Mouse (Mus musculus): ENCODE measurements around the gene Tpcn1.

The Tpcn1 gene

GRCm38 (mm10) chr5:120579211-120579897, 9.1 kb downstream of the Tpcn1 start:
- DNase-seq (ENCODE audit: low spot score): no peak

GRCm38 (mm10) chr5:120578504-120579081, 9.9 kb downstream of the Tpcn1 start:
- peak; percentile 84 for DNase-seq (ENCODE audit: low spot score)

DNA sequence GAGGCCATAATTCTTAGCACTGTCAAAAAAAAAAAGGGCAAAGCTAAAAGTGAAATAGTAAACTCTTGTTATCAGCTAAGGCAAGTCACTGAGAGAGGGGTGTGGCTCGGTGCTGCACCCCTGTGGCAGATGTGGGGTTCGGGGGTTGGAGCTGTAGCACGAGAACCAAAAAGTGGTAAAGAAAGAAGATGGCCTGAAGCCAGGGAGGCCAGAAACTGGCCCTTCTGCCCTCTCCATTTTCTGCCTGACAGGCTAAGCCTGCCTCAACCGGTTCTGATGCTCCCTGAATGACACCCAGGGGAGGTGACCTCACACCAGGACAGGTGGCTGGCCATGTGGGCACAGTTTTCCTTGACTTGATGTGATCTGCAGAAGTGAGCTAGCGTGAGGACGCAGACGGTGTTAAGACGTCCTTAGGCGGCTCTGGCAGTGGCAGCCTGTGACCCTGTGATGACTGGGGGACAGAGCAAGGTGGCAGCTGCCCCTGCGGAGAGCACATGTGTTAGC, 10.5 kb downstream of the Tpcn1 start:
- no peak for DNase-seq (ENCODE audit: low spot score)

DNA sequence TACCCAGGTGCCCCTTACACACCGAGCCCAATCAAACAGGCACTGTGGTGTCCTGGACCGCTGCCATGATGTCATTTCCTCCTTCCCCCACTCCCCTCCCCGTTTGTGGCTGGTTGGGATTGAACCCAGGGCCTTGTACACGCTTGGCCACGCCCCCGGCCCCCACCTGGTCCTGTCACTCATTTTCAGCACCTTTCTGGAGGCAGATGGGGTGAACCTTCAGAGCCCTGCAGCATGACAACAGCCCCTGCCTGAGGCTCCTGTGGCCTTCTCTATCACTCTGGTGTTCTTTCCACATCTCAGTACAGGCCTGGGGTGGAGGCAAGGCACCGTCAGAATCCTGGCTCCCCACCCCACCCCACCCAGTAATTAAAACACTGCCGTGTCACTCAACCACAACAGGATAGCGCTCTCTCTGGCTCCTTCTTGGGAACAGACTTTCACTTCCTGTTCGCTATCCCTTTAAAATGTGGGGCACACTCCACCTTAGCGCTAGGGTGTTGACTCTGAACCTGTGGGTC, 11.6 kb downstream of the Tpcn1 start:
- no peak for DNase-seq (ENCODE audit: low spot score)

- DNase-seq (ENCODE audit: low spot score): no peak
Observed at GRCm38 (mm10) chr5:120574469-120575063, 13.9 kb downstream of the Tpcn1 start.

- no peak for DNase-seq (ENCODE audit: low spot score)
Observed at GRCm38 (mm10) chr5:120571056-120571740, 17.3 kb downstream of the Tpcn1 start.

GRCm38 (mm10) chr5:120570289-120570897, 18.1 kb downstream of the Tpcn1 start:
- no peak for DNase-seq (ENCODE audit: low spot score)

GRCm38 (mm10) chr5:120569791-120570190, 18.7 kb downstream of the Tpcn1 start:
- DNase-seq (ENCODE audit: low spot score): no peak

DNA sequence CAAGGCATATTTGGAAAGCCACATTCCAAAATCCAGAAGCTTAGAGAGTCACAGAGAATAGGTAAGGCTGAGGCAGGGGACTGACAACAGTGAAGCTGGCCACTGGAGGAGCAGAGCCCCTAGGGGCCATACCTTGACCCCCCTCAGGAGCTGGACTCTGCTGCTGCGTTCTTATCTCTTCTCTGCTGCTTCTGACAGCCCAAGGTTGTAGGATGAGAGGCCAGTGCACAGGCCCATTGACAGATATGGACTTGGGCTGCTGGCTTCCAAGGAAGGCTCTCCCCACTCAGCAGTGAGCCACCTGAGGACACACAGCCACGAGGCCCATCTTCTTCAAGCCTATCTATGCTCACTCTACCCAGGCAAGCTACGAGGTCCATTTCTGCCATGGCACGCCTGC, 19.5 kb downstream of the Tpcn1 start:
- DNase-seq (ENCODE audit: low spot score): no peak

GRCm38 (mm10) chr5:120568336-120568768, 20.1 kb downstream of the Tpcn1 start:
- no peak for DNase-seq (ENCODE audit: low spot score)

DNA sequence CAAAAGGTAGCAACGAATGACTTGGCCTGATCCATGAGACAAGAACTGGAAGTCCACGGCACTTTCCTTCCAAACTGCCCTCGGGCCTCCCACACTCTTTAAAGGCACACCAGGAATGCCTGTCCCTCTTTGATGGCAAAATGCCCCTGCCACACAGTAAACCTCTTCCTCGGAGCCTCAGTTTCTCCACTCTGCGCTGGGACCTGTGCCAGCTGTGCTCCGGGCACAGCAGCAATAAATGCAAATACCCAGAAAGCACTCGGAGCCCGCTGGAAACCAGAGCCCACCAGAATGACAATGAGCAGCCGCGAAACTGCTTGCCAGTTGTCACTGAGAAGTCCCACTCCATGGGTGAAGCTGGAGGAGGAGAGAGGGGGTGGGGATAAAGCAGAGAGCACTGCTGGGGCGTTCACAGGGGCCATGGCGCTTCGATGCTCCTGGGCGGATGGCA, 20.7 kb downstream of the Tpcn1 start:
- DNase-seq (ENCODE audit: low spot score): no peak

DNA sequence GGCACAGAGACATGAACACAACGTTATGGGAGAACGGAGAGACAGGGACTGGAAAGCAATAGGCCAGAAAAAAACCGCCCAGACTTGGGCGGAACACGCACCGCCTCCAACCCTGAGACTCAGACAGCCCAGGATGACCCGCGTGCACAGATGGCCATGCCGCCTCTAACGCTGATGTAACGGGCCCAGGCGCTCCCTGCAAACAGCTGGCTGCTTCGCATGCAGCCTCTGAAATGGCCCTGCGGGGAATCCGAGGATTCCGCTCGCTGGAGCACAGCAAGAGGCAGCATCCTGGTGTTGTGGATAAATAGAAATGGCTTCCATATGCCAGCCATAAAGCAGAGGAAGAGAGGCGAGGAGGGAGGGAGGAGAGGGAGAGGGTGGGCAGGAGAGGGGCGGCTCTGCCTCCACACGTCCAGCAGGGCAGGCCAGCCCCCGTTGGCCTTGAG, 21.2 kb downstream of the Tpcn1 start:
- DNase-seq (ENCODE audit: low spot score): peak; percentile 67

DNA sequence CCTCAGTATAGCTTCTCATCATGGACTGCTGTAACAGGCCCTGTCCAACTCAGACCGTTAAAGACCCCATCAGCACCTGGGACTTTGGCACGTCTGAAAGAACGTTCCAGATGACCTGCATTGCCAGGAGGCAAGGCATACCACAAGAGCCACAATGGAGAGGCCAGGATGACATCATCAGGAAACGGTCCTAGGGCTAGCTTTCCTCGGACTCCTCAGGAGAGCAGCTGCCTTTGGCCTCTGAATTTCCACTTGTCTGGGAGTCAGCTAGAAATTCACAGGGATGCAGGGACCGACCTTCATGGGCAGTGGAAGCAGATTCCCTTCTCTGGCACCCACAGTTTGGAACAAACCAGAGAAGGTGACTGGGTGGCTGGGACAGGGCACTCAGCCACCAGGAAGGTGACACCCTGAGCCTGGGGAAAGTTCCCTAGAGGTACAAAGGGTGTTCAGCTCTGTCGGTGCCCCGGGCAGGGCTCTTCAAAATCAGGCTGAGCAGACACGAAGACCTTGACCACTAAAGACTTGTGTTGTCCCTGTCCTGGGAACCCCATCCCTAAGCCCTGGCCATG, 21.7 kb downstream of the Tpcn1 start:
- DNase-seq (ENCODE audit: low spot score): no peak

GRCm38 (mm10) chr5:120566101-120566500, 22.4 kb downstream of the Tpcn1 start:
- no peak for DNase-seq (ENCODE audit: low spot score)

- no peak for DNase-seq (ENCODE audit: low spot score)
Observed at GRCm38 (mm10) chr5:120565171-120565905, 23.1 kb downstream of the Tpcn1 start.

DNA sequence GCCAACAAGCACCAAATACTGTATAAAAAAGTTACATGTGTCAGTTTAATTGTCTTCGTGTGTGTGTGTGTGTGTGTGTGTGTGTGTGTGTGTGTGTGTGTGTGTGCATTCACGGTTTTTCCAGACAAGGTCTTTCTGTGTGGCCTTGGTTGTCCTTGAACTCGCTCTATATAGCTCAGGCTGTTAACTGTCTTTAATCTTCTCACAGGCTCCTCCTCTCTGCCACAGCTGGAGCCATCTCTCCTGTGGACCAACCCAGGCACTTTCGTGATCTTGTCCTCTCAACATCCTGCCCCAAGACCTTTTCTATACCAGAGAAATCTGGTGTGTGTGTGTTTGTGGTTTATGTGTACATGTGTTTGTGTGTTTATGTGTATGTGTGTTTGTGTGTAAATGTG, 24.6 kb downstream of the Tpcn1 start:
- no peak for DNase-seq (ENCODE audit: low spot score)

DNA sequence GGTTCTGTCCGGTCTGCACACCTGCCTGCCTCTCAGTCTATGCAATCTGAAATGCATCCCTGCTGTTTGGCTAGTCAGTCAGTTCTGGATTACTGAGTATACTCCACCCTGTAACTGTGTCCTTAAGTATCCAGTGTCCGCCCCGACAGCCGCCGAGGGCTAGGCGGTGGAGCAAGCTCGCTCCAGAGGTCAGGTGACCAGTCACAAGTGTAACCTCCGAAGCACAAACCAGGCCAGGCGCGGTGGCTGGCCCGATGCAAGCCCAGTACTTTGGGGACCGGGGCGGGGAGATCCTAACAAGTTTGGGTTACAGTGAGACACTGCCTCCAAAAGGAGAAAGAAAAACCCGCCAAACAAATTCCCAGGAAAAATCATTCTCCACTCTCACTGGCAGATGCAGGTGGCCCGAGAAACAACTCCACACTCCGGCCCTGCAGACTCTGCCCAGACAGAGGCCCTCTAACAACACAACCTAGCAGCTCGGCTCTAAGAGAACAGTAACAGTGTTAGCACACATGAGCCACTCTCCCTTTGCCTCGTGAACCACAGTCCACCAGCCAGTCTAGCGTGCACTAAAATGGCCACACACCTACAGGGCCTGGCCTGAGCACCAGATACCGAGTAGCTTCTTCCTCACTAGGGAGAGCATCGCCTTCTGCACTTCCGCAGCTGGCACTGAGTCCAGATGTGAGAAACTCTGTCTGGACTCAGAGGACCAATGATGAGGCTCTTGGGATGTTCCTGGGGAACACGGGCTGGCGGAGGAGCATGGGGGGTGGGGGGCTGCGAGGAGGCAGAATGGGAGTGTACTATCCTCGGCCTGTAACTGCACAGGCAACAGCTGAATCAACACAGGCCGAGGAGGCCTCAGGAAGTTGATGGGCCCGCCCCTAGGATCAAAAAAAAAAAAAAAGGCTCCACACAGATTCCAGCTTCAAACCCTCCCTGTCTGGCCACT, 25.2 kb downstream of the Tpcn1 start:
- DNase-seq (ENCODE audit: low spot score): peak; percentile 77

DNA sequence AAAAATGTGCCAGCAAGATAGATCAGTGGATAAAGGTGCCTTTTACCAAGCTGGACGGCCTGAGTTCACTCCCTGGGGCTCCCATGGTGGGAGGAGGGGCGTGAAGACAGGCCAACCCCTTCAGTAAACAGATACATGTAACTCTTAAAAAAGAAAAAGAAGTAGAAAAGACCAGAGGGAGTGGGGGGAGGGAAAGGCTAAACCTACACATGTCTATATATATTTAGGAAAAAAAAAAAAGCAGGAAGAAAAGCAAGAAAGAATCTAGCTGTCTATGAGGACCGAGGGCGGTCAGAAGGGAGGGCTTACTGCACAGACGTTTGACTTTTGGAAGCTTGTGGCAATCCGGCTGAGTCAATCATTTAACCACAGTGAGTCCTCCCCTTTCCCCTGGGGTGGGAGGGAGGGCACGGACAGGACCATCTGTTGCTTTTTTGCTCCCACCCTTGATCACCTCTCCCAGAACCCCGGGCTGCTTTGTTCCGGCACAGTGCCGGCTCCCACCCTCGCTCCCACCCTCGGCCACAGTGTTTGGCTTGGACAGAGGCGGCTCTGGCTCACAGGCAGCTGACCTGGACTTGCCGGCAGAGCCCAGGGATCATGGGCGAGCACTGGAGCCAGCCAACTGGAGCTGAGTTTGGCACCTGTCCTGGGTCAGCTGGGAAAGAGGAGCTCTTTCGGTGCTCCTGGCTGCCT, 27.7 kb downstream of the Tpcn1 start:
- DNase-seq (ENCODE audit: low spot score): peak; percentile 77

GRCm38 (mm10) chr5:120560129-120560615, 28.3 kb downstream of the Tpcn1 start:
- no peak for DNase-seq (ENCODE audit: low spot score)
